Mouse (Mus musculus) adrenal gland, postnatal 10 days (tissue): ENCODE measurements around the gene Manba. TPM values are rescaled to one million over a fixed set of nuclear protein-coding genes. Genes with fewer than 3 reads are reported as not detected.
"Not testable (repeated sequence)": the region's sequence is repeated elsewhere in the genome, so short reads cannot be mapped to it uniquely, and the experiment has no call there.

Experiments
- DNase-seq: peaks from one replicate; pipeline ENCODE4 v3.0.0; 2021; ENCODE audit warnings: mixed read lengths
- total RNA-seq, 2 experiments: library from RNA; stranded (reverse); gene quantifications; 2 replicates each; pipeline ENCODE4 v1.2.3; 2021

The Manba gene
- total RNA-seq, 2 experiments from 2014 or later = 12.9 to 18.6 TPM

DNA sequence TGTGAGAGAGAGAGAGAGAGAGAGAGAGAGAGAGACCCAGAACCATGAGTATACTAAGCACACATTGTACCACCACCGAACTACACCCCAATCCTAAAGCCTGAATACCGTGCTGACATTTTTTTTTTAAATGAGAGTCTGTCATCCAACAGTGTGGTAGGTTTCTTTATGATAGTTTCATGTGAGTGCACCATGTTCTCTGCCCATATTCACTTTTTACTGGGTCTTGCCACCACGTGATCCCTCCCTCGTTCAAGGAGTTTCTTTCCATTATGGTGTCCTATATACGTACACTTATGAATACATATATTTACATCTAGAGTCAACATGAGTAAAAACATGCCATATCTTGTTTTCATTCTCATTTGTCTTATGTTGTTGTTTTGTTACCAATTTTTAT lies 940 bp downstream of the Manba start:
- DNase-seq = no peak

DNA sequence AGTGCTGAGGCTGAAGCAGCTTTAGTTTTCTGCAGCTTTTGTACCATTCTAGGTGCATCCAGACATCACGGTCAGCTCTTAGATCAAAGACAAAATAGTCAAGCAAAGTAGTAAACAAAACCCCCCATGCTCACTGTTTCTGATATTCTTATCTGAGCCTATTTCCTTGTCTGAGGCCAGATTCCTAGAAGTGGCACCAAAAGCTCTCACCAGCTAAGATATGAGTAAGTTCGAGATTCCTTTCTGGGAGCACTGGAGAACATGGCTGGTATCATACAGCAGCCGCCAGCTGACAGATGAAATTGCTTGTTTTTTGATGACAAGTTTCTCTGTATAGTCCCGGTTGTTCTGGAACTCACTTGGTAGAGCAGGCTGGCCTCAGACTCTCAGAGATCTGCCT lies 2.4 kb downstream of the Manba start:
- DNase-seq = no peak

DNA sequence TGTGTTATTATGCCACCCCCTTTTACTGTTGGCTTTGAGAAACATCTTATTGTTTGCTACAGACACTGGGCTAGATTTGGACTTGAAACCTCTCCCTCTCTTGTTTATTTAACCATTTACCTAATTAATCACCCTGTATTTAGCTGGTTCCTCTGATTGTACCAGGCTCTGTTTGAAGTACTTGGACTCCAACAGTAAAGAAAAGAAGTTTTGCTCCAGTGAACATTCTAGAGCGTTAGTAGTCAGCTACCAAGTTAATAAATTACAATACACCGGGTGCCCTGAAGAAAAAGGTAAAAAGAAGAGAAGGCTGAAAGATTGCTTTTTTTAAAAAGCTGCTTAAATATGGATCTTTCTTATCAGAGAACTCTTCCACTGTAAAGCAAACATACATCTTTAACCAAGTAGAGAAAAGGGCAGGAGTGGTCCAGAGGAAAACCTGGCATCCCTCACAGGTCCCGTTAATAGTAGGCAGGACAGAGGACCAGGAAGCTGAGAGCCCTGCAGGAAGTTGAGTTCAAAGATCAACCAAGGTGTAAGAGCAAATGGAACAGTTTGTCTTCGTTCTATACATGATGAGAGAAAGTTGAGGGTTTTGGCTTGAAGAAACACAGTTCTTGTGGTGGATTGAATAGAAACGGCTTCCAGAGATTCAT lies 4.6 kb downstream of the Manba start:
- no peak for DNase-seq

DNA sequence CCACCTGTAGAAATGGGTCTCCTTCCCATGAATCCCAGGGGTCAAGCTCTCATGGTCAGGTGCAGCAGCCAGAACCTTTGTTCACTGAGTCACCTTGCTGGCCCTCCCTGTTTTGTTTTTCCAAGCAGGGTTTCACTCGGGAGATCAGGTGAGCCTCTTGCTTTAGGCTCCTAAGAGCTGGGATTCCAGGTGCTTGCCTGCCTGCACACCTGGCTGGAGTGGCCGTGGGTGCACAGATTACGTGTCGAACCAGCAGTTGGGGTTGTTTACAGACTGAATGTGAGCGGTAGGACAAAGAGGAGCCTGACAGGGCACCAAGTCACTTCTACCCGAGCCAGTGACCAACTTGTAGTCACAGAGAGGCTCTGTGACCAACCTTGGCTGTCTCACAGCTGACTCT lies 5.7 kb downstream of the Manba start:
- DNase-seq = no peak

DNA sequence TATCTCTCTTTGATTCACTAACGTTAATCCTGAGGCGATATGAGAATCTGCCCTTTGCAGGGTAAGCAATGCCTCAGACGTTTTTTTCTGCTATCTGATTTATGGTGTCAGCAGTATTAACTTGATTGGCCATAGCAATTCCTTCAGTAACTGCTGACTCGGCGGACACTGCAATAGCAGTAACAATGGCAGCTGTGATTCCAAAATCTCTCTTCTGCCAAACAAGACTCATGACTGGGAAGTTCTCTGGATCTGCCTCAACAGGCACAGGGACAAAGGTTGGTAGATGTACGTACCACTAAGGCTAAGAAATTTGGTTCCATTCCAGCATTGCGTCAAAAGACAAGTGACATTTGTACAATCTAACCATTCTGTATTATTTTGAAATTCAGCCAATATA lies 7.9 kb downstream of the Manba start:
- DNase-seq = not testable (repeated sequence)

DNA sequence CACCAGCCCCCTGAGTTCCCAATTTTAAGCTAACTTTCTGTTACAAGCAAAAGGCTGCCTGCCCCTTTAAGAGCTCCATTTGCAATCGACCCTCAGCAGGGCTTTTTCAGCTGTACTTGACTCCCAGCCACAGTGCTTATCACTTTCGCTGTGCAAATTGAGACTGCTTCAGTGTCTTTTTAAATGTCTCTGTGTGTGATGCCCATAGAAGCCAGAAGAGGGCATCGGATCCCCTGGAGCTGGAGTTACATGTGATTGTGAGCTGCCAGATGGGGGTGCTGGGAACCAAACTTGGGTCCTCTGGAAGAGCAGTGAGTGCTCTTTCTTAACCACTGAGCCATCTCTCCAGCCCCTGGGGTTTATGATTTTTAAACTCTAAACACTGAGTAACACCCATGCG lies 12.5 kb downstream of the Manba start:
- not testable (repeated sequence) for DNase-seq

DNA sequence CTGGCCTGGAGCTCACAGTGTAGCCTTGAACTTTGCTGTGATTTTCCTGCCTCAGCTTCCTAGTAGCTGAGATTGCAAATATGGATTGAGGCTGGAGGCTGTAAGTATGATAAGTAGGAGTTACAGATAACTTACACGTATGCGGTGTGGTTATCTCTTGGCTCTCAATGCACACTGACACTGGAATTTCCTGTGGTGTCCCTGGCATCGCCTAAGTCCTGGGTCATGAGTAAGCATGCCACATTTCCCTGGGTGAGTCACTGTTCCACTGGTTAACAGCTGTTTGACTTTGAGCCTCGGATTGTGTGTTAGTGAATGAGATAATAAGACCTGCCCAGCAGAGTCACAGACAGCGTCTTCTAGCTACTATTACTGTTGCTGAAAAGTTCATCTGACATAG lies 13.5 kb downstream of the Manba start:
- DNase-seq = no peak

DNA sequence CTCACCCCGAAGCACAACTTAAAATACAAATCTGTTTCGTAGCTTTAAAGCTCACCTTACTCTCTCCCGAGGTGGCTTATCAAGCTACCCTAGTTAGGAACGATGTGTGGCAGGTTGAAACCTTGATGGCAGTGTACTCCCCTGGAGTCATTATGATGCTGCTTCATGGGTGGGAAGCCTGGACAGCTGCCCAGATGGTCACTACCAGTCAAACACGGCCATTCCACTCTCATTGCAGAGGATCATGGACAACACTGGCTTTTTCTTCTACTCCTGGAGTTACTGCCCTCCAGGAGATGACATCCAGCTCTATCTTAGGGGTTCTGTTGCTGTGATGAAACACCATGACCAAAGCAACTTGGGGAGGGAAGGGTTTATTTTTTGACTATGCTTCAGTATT lies 17.7 kb downstream of the Manba start:
- DNase-seq = no peak

DNA sequence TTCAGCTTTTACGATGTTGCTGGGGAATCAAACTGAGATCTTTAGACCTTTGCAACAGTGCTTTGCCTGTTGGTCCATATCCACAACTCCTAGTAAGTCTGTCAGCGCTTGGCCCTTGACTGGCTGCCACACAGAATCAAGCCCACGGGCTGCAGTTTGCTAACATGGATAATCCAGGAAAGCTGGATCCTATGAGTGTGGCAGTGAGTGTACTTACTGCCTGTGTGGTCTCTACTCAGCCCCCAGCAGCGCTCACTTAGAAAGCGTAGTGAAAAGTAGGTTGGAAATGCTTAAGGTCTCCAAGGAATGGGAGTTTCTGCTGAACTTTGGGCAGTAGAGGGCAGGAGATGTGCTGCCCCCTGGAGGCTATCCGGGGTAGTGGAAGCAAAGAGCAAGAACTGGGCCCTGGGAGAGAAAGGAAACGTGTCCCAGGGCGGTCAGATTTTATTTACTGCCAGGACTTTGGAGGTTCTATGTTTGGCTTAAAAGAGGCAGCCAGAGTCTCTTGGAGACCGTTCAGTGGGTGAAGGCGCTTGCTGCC lies 20.0 kb downstream of the Manba start:
- DNase-seq = peak; percentile 84

DNA sequence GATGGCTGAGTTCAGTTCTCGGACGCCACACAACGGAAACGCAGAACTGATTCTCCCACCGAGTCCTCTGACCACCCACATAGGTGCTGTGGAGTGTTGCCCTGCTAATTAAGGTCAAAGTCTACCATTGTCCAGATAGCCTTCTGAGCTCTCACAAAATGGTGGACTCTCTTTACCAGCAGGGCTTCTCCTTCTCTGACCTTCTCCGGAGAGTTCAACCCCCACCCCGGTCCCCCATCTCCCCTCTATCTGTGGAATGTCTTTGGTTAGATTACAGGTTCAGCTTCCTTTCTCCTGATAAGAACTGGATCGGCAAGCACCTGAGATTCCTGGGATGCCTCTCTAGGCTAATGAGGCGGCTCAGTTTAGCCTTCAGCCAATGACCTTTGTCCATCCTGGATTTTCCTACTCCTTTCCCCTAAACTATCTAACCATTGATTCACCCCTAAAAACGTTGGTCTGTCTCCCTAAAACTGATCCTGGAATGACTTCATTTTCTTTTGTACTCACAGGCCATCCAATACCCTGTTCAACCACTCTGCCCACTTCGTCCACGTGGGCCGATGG lies 20.6 kb downstream of the Manba start:
- DNase-seq = no peak

DNA sequence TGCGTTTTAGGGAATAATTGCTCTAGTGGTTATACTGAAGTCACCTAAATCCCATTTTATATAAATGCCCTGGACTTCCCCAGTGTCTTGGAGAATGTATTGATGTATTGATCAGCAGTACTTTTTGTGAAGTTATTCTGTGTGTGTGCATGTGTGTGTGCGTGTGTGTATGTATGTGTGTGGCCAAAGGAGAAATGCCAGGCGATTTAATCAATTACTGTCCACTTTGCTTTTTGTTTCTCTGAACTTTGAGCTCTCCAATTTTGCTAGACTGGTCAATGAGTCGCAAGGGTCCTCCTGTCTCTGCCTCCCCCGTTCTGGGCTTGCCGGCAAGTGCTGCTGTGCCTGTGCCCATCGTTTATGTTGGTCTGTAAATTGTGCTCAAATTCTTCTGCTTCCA lies 22.1 kb downstream of the Manba start:
- no peak for DNase-seq

DNA sequence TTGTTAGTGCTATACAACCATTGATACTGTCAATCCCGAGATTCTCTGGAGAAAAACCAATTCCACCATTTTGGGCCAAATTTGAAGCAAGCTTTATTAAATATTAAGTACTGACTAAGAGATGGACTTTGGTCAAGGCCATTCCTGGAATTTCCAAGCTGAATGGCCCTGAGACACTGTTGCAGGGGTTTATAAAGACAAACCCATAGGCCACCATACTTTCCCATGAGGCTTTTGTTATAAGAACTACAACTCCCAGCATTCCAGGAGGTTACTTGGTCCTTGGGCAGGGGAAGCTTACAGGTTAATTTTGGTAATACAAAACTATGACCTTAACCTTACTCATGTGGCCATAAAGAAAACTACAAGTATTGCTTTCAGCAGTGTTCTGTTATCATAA lies 22.8 kb downstream of the Manba start:
- DNase-seq = no peak

DNA sequence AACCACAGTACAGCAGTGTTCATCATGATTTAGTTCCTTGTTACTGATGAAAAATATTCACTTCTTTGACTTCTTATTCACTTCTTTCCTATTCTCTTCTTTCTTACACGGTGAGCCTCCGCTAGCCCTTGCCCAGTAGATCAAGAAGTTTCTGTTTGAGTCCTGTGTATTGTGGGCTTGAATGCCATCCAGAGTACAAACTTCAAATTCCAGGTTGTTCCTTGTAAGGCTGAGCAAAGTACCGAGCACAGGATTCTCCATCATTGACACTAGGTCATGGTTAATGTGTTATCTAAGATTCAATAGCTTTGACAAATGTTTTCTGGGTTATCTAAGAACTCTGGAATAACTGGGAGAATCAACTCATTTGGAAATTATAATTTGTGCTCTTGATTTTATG lies 25.0 kb downstream of the Manba start:
- no peak for DNase-seq

DNA sequence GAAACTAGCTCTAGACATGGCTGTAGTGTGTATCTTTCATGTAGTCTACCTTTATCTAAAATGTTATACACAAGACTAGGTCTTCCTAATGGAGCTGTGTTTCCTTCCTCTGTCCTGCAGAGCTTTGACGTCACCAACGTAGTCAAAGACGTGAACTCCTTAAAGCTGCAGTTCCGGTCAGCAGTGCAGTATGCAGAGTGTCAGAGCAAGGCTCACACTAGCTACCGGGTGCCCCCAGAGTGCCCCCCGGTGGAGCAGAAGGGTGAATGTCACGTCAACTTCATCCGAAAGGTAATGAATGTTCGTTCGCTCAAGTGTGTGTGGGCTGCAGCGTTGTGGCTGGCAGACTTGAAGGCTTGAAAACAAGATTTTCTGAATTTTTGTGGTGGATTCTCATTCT lies 26.3 kb downstream of the Manba start:
- no peak for DNase-seq

DNA sequence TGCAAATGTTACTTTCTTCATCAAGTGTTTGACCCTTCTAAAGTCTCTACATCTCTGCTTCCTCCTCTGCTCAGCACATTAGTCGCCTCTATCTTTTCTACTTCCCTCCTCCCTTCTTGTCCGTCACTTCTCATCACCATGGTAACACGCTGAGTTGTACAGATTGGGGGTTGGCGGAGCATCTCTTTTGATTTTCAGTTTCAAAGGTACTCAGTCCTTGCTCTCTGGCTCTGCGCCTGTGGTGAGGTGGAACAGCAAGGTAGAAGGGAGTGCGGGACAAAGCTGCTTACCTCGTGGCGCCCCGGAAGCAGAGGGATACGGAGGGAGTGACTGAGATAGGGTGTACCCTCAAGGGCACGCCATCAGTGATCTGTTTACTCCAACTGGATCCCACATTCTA lies 27.9 kb downstream of the Manba start:
- DNase-seq = no peak

DNA sequence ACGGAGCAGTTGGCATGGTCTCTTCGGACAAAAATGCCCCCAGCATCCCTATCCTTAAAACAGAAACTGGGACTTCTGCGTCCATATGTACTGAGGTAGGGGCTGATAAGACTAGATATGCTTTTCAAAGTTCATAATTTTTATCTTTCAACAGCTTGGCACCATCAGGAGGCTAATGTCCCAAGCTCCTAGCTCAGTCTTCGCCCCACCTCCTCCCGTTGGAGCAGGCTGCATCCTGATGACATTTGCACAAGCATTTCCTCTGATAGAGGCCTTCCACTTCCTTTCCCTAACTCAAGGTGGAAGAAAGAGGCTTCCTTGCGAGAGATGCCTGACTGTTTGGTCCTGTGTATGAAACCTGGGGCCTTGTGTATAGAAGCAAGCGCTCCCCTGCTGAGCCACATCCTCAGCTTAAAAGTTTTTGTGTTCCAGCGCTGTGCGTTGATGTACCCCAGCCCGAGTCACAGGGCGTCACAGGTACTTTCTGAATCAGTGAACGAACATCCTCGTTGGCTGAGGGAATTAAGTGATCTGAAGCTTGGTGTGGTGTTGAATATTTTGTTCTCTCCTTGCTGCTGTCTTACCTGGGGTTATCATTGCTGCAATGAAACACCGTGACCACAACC lies 28.5 kb downstream of the Manba start:
- no peak for DNase-seq

DNA sequence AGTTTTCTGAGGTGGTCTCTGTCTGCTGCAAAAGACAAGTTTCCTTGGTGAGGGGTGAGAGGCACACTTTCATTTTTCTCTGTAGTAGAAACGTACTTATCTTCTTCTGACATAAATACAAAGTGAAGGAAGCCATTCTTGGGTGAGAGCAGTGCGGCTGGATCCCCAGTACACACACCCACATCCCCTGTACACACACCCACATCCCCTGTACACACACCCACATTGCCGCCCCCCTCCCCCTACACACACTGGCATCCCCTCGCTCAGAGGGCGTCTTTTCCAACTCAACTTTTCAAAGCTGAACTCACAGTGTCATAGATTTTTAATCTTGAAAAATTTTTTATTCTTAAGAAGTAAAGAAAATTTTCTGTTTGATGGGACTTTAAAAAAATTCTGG lies 29.8 kb downstream of the Manba start:
- DNase-seq = no peak

DNA sequence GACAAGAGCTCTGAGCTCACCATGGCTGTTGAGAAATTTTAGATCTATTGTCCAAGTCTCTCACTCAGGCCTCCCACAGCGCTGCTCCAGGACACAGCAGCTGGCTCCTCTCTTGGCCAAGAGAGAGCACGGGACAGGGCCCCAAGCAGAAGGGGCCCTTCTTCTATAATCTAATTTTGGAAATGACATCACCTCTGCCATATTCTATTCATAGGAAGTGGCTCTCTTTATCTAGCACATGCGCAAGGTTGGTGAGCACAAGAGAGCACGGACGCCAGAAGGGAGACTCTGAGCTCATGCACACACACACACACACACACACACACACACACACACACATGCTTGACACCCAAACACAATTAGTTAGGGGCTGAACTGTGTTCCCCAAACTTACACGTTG lies 31.5 kb downstream of the Manba start:
- no peak for DNase-seq

DNA sequence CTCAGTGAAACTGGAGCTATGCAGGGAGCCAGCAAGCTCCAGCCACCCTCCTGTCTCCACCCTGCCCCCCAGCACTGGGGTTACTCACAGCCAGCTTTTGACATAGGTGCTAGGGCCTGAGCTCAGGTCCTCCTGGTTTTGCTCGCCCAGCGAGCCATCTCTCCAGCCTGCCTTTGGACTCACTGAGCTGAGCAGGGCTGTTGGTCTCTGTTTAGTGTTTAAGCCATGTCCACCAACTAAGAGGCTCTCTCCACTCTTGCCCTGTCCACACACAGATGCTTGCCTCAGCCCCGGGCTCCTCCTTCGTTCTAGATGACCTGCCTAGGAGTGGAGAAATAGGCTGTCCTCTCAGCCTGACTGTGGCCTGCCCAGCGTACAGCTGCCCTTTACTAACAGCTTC lies 33.5 kb downstream of the Manba start:
- DNase-seq = no peak

DNA sequence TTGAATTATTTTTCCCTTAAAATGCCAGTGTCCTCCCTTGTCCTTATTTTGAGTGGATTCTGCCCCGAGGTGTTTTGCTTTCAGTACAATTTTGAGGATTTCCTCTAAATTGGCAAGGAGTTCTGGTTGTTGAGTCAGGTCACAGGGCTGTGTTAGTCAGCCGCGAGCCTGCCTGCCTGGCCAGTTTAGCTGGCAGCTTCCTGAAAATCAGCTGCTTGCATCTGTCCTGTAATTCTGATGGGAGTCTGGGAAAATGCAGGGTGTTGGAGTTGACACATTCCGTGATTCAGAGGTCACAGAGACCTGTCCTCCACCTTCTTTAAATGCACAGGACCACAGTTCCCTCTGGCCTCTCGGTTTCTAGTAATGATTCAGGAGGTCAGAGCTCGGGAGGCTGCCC lies 34.2 kb downstream of the Manba start:
- DNase-seq = peak; percentile 37

DNA sequence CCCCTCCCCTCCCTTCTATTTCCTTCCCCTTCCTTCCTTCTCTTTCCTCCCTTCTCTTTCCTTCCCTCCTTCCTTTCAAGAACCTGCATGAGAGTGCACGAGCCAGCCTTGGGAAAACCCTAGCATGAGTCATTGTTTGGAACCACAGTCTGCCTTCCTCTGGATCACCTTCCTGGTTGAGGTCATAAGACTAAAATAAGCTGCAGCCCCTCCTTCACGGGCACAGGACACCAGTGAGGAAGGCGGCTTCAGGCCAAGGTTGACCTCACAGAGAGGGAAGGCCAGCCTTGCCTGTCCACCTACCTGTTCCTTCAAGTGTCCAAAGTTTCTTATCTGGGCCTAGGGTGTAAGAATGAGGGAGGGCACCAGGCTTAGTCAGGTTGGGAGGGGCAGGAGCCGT lies 36.6 kb downstream of the Manba start:
- DNase-seq = peak; percentile 69

DNA sequence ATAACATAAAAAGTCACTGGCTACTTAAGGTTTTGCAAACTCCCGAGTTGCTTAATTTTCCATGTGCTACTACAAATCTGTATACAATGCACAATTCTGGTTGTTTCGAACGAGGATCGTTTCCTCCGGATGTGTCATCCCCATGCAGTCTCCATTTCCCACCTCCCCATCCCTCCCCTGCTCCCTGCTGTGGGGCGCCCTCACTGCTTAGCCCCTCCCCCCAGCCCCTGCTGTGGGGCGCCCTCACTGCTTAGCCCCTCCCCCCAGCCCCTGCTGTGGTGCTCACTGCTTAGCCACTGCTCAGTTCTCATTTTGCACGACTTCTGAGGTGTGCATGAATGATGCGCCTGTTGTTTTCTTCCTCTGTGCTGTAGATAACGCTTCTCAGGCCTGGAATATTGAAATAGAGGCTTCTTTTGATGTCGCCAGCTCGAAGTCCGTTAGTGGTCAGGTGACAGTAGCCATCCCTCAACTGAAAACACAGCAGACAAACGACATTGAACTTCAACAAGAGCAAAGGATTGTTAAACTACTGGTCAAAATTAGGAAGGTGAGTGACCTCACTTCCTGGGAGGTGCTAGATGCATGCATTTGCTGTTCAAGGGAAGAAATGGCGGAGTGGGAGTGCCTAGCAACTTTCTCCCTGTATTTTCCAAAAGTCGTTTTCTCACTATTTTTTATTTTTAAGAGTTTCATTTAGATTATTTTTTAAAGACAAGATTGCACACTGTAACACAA lies 37.4 kb downstream of the Manba start:
- DNase-seq = no peak

DNA sequence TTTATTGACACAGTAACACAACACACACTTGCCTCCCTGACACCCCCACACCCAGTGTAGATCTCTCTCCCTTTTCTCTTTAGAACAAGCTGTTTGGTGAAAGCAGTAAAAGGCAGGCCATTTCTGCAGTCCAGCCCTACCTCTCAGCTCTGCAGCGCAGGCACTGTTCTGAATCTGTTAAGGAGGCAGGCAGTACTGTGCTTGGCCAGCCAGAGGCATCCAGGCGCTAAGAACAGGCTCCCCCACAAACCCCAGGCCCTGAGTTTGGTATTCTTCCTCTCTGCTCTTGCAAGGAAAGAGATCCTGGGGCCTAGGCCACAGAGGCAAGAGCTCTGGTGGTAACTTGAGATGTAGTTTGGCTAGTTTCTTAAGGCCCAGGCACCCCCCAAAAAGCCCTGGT lies 39.5 kb downstream of the Manba start:
- not testable (repeated sequence) for DNase-seq
